Mouse (Mus musculus) urinary bladder, postnatal 4 days (tissue): ENCODE measurements around the gene Gm21764.
"Not testable (repeated sequence)": the region's sequence is repeated elsewhere in the genome, so short reads cannot be mapped to it uniquely, and the experiment has no call there.

Experiments
- DNase-seq, 2 experiments: peaks; one replicate each; pipeline ENCODE4 v3.0.0; 2021 to 2022; ENCODE audit warnings: low spot score in 2 of 2

Gene Gm21764

DNA sequence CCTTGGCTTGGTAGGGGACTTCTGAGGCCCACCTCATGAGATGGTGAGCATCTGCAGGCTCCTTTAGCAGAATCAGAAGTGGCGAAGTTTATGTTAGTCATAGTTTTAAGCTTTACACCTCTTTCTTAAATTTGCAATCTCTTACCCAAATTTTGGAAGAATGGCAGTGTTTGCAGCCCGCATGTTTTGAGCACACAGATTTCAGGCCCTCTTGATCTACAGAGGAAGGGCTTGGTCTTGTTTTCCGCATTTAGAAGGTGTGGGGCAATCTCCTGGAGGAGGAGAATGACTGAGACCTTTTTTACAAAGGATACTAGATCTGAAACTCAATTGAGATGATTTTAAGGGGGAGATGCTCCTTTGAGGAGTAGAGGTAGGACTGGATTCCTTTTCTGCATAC is at the start of gene Gm21764:
Gene Gm21764 (minus strand): TSS at position 101 of the 400 bp plus-strand sequence.
- not testable (repeated sequence) for DNase-seq

DNA sequence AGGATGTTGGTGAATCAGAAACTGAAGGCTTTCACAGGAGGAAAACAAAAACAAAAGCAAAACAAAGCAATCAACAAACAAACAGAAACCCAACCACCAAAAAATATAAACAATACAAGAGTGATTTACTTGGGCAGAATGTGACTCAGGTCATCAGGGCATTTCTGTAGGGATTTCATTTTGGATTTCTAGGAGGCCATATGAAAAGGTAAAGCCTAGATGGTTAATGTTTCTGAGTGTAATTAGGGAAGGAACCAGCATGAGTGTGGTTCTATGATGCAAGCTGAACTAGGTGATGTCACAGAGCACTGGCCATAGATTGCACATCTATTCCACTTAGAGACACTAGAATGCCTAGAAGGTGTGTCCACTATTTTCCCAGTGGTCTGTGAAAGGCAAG is 27.2 kb upstream of the Gm21764 start, which contains the start of gene Ssty1:
Gene Ssty1 (plus strand): TSS at position 301 of the 400 bp plus-strand sequence.
- DNase-seq = not testable (repeated sequence)
